Mouse (Mus musculus) kidney, embryonic 15.5 days (tissue): Measurements from ENCODE around the gene Fpr-rs4. TPM values are rescaled to one million over a fixed set of nuclear protein-coding genes. Genes with fewer than 3 reads are reported as not detected.
"Not testable (repeated sequence)": the region's sequence is repeated elsewhere in the genome, so short reads cannot be mapped to it uniquely, and the experiment has no call there.

ENCODE experiments used
- ATAC-seq: fragments of 200-750 bp; cut with Nextera tagmentation; replicated peaks from 2 replicates; pipeline ENCODE4 v1.8.0; 2017; ENCODE audit warnings: moderate TSS enrichment; ENCODE audit not compliant: low FRiP score
- H3K27ac ChIP-seq: fragments of 300-500 bp; sonication (generic); 2 replicates; pipeline ENCODE4 v1.5.1; 2015; ENCODE audit warnings: mild to moderate bottlenecking, inconsistent platforms
- H3K27me3 ChIP-seq: fragments of 300-500 bp; sonication (generic); 2 replicates; pipeline ENCODE4 v1.6.1; 2015; ENCODE audit warnings: inconsistent platforms
- H3K36me3 ChIP-seq: fragments of 300-500 bp; sonication (generic); 2 replicates; pipeline ENCODE4 v1.6.1; 2015; ENCODE audit warnings: inconsistent platforms
- H3K4me1 ChIP-seq: fragments of 300-500 bp; sonication (generic); 2 replicates; pipeline ENCODE4 v1.6.1; 2015; ENCODE audit warnings: inconsistent platforms
- H3K4me2 ChIP-seq: fragments of 300-500 bp; sonication (generic); 2 replicates; pipeline ENCODE4 v1.6.1; 2015; ENCODE audit warnings: moderate library complexity, mild to moderate bottlenecking, inconsistent platforms
- H3K4me3 ChIP-seq: fragments of 300-500 bp; sonication (generic); replicated peaks from 2 replicates; pipeline ENCODE4 v1.5.1; 2015; ENCODE audit warnings: mild to moderate bottlenecking, inconsistent platforms
- H3K9ac ChIP-seq: fragments of 300-500 bp; sonication (generic); 2 replicates; pipeline ENCODE4 v1.6.1; 2015; ENCODE audit warnings: mild to moderate bottlenecking, inconsistent platforms
- H3K9me3 ChIP-seq: fragments of 300-500 bp; sonication (generic); replicated peaks from 2 replicates; pipeline ENCODE4 v1.6.1; 2016; ENCODE audit warnings: inconsistent platforms
- WGBS: fragments of 180-500 bp; shearing (Covaris S2); methylation state at CpG from one replicate; pipeline ENCODE4 v1.1.7; 2015; ENCODE audit warnings: mixed read lengths; 5-methylcytosine and 5-hydroxymethylcytosine counted together
- polyA plus RNA-seq: library from polyadenylated mRNA; unstranded; fragments of >200 nt; fragmentation: Nextera tagmentation; extraction: Ambion mirVana; gene quantifications from 2 replicates; pipeline ENCODE4 v1.2.1, GENCODE M21; 2015

The Fpr-rs4 gene
- polyA plus RNA-seq: not detected in 2 replicates

- H3K9ac ChIP-seq: no peak within 1 kb of the TSS
- H3K4me2 ChIP-seq: no peak within 1 kb of the TSS
- H3K9me3 ChIP-seq: no peaks in the 10 kb centered on the region
- no peak within 1 kb of the TSS for H3K27ac ChIP-seq
- no peaks in the 10 kb centered on the region for H3K4me1 ChIP-seq
- no peak for ATAC-seq
- no peak within 1 kb of the TSS for H3K4me3 ChIP-seq
- no peaks in the 10 kb centered on the region for H3K36me3 ChIP-seq
- H3K27me3 ChIP-seq: no peaks in the 10 kb centered on the region
- 53% methylated on average over 2 of the region's 2 CpGs for WGBS
These were observed at the start of gene Fpr-rs4 for GRCm38 (mm10) chr17:18021433-18021832. Fpr-rs4 (plus strand) TSS chr17:18021733.

GRCm38 (mm10) chr17:17973443-17973842 lies 48.1 kb upstream of the Fpr-rs4 start:
- no peak for ATAC-seq
- no peak overlapping the region for H3K4me3 ChIP-seq
- H3K4me1 ChIP-seq: no peaks in the 10 kb centered on the region
- 24% methylated on average over 1 of the region's 1 CpGs for WGBS
- no peaks in the 10 kb centered on the region for H3K36me3 ChIP-seq
- no peak overlapping the region for H3K27ac ChIP-seq
- no peak overlapping the region for H3K4me2 ChIP-seq
- 0 out of 2 replicates have a peak, but pooled peaks cover 4% of the 10 kb centered on the region for H3K9me3 ChIP-seq
- H3K9ac ChIP-seq: no peak overlapping the region
- H3K27me3 ChIP-seq: no peaks in the 10 kb centered on the region

- H3K9ac ChIP-seq, H3K27ac ChIP-seq, H3K4me2 ChIP-seq, H3K36me3 ChIP-seq, H3K4me1 ChIP-seq, H3K4me3 ChIP-seq, H3K9me3 ChIP-seq, H3K27me3 ChIP-seq, ATAC-seq: not testable (repeated sequence)
- 69% methylated on average over 2 of the region's 2 CpGs for WGBS
These were observed 40.3 kb upstream of the Fpr-rs4 start for GRCm38 (mm10) chr17:17981232-17981631.

- H3K4me3 ChIP-seq: no peak overlapping the region
- no peak overlapping the region for H3K4me2 ChIP-seq
- no peak overlapping the region for H3K27ac ChIP-seq
- H3K4me1 ChIP-seq: no peaks in the 10 kb centered on the region
- no peaks in the 10 kb centered on the region for H3K9me3 ChIP-seq
- no peak overlapping the region for H3K9ac ChIP-seq
- ATAC-seq: no peak
- WGBS: 91% methylated on average over 1 of the region's 1 CpGs
- no peaks in the 10 kb centered on the region for H3K27me3 ChIP-seq
- H3K36me3 ChIP-seq: no peaks in the 10 kb centered on the region
These were observed 16.8 kb upstream of the Fpr-rs4 start for GRCm38 (mm10) chr17:18004752-18005151.

- Histone ChIP-seq H3K27me3 (no peaks in the 10 kb centered on the region), H3K4me3 (no peak within 1 kb of the TSS), H3K27ac (no peak within 1 kb of the TSS), H3K9me3 (no peaks in the 10 kb centered on the region), H3K9ac (no peak within 1 kb of the TSS), H3K4me1 (no peaks in the 10 kb centered on the region), H3K36me3 (no peaks in the 10 kb centered on the region), H3K4me2 (no peak within 1 kb of the TSS)
- no peak for ATAC-seq
- 49% methylated on average over 2 of the region's 2 CpGs for WGBS
These were observed 27.6 kb downstream of the Fpr-rs4 start, which contains the start of gene Vmn2r124 for GRCm38 (mm10) chr17:18049124-18049523. Vmn2r124 (plus strand) TSS chr17:18049424.

Other genes starting within 250 kb of the Fpr-rs4 start
- gene Spaca6, start 194.6 kb upstream of the Fpr-rs4 start, polyA plus RNA-seq: 37.3 and 37.7 TPM in 2 replicates
- gene Has1, start 166.5 kb upstream of the Fpr-rs4 start, polyA plus RNA-seq: 0.88 and 1.1 TPM in 2 replicates
- gene Fpr1, start 137.8 kb upstream of the Fpr-rs4 start, polyA plus RNA-seq: 0.32 and 0.73 TPM in 2 replicates
- gene Fpr2, start 133.9 kb upstream of the Fpr-rs4 start, polyA plus RNA-seq: 0.60 and 0.73 TPM in 2 replicates
- not detected in 2 replicates for gene Fpr3, start 133.9 kb upstream of the Fpr-rs4 start, polyA plus RNA-seq
- 0.03 TPM in 1 of 2 replicates, not detected in the other for gene Vmn2r124, start 27.7 kb downstream of the Fpr-rs4 start, polyA plus RNA-seq
- gene Vmn2r91, start 63.3 kb downstream of the Fpr-rs4 start, polyA plus RNA-seq: not detected in 2 replicates
- not detected in 2 replicates for gene Vmn2r92, start 130.2 kb downstream of the Fpr-rs4 start, polyA plus RNA-seq